Mouse (Mus musculus) urinary bladder, postnatal 36 days (tissue): ENCODE results near the gene Camk1d.
"Not testable (repeated sequence)": the region's sequence is repeated elsewhere in the genome, so short reads cannot be mapped to it uniquely, and the experiment has no call there.

Source experiments
- DNase-seq, 2 experiments: peaks; one replicate each; pipeline ENCODE4 v3.0.0; 2022; ENCODE audit warnings: low spot score in 2 of 2, mixed read lengths in 1 of 2

Camk1d gene

DNA sequence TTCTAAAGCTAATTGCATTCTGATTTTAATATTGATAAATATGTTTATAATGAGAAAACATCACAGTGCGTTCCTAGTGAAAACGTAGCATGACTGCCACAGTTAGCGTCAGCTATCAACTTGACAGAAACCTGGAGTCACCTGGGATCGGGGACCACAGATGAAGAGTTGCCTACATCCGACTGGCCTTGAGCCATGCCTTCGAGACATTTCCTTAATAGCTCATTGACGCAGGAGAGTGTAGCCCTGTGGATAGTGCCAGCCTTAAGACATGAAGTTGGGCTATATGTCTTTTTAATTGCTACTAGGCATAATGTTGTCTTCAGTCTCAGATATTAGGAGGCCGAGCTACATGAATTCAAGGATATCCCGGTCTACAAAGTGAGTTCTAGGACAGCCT lies 315.8 kb downstream of the Camk1d start:
- DNase-seq = no peak

- no peak for DNase-seq
Observed at GRCm38 (mm10) chr2:5398043-5398442, 316.3 kb downstream of the Camk1d start.

DNA sequence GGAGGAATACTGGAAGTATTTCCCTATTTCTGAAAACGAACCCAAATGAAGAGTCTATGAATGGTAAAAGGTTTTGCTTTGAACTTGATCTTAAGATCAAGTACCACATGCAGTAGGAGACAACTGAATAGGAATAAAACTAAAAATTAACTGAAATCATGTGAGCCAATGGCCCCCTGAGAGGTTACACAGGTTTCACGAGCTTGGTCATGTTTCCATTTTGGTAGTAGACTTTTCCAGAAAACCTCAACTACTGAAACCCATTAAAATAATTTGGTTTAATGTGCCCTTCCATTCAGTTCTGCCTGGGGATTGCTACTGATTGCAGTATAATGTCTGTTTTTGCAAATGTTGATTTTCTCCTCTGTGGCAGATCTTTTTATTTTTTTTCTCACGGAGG lies 316.8 kb downstream of the Camk1d start:
- no peak for DNase-seq

DNA sequence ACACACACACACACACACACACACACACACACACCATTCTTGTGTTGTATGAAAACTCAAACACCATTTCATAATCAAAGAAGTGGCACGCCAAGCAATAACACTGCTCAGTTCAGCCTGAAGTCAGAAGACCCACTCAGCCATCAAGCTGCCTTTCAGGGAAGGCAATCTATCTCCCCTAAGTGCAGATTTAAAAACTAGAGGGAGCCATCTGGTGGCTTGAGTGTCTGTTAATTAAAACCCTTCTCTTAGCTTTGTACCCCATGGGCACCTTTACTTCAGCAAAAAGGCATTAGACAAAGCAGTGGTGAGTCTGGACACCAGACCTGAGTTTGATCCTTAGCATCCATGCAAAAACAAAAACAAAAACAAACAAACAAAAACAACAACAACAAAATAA lies 317.9 kb downstream of the Camk1d start:
- DNase-seq = no peak

- no peak for DNase-seq
Observed at GRCm38 (mm10) chr2:5395873-5396272, 318.4 kb downstream of the Camk1d start.

DNA sequence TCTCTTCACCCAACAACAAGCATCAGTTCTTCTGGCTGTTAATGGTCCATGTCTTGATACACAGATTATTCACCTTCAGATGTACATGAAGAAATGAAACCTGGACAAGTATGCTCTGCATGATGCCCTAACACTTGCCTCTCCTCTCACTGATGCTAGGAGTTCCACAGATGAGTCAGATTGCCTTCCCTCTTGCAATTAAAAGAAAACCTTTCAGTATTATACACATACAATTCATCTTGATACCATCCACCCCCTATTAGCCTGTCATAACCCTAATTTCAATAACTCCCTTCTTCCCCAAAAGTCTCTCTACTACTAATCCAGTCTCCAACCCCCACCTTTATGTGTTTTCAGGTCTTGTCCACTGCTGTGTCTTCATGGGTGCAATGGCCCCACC lies 321.4 kb downstream of the Camk1d start:
- DNase-seq = no peak

DNA sequence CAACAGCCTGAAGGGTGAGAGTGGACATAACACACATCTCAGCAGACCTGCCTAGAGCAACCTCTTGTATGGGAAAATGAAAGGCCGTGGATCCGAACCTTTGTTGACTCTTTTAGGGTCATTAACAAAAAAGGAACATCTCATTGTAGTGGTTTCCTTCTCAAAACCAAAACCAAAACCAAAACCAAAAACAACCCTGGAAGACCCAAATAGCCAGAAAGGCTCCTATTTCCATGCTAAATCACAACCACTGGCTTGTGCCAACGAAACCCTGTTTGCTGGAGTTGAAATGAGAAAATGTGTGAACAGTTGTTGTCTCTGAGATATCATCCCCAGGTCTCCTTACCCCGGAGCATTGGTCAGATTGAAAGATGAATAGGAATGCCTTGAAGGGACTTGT lies 321.8 kb downstream of the Camk1d start:
- DNase-seq = no peak

- no peak for DNase-seq
Observed at GRCm38 (mm10) chr2:5388381-5388780, 325.9 kb downstream of the Camk1d start.

DNA sequence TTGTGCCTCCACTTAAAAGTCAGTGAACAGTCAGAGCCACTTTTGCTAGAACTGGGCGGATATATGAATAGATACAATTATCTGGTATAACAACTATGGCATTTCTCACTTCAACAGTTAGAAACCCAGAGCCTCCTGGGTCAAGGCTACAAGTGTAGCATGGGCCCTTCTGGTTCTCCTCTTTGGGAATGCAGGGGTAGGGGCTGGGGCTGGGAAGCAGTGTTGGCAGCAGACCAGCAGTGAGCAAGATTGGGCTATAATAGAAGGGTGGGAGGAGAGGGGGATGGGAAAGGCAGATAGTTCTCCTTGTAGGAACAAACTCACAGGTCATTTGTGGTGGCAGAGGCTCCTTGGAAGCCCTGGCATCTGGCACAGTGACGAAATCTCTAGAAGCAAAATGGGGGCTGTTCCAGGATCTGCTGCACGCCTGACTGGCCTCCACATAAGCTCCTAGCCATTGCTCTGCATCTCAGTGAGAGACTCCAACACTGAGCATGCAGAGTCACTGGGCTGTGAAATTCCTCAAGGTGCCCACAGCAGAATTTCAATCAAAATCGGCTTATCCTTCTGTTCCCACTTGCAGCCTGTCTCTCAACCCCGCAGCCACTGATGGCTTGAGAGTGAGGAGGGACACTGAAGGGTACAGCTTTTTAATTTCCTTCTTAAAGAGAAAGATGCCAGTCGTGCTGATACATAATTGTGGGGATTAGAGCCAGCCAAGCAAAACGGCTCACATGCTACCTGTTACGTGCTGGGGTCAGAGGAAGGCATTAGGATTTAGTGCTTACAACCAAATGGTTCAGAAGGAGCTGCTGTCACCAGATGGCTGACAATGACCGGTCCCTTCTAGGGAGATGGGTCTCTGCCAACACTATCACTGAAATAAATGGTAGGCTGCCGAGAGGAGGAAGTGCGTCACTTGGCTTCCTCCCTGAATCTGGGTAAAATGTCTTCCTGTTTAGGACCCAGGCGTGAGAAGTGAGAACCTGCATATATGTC lies 332.3 kb downstream of the Camk1d start:
- no peak for DNase-seq

DNA sequence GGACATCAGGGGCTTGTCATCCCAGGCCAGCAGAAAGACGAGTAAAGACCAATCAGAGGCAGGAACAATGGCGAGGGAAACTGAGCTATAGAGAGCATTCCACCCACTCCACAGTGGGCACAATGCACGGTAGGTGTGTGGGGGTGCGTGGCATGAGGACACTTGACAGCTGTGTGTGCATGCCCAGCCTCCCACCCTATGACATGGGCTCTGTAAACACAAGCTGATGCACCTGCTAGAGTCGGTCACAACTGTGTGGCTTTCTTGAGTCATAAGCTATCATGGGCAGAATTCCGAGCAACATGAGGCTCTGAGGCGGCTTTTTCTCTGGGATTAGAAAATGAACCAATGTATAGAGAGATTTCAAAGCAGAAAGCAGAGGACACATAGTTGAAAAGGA lies 333.3 kb downstream of the Camk1d start:
- DNase-seq = no peak

GRCm38 (mm10) chr2:5378922-5379321 lies 335.4 kb downstream of the Camk1d start:
- not testable (repeated sequence) for DNase-seq

DNA sequence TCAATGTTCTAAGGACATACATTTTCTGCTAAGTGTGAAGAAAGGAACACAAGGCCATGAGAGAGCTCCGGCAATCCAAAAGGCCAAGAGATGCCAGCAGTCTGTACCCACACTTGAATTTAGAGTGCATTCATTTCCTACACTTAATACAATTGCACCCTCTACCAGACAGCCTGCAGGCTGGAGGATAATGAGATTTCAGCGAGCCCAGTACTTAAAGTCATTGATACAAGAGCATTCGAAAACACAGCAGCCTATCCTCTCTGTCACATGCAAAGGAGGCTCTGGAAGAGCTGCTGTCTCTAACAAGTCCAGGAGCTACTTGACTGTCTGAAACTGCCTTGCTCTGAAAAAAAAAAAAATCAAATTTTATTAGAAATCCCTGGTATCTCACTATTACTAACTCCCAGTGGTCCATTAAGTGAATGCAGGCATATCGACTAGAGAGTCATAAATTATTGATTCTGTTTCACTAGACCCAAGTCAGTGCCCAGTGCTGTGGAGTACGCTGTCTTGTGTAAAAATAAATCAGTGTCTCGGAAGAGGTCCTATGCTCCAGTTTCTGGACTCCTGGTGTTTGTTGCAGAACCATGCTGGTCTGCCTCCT lies 336.1 kb downstream of the Camk1d start:
- DNase-seq = no peak

DNA sequence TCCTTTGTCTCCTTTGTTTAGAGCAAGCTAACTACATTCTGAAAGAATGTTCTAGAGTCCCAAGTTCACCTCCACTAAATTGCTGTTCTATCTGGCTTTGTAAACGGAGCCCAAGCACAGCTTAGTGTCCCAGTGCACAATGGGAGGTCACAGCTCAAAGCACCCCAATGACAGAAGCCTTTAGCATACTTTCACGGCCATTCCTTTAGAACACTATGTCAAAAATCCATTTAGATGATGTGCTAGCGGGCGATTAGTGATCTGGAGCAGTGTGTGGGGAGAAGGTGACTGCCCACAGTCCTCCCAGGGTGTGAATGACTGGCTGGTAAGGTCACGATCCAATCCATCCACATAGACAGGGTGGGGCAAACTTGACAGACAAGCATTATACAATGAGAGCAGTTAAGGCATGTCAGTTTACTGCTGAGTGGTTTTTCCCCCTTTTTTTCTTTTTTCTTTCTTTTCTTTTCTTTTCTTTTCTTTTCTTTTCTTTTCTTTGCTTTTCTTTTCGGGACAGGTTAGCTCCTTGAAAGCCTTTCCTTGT lies 341.4 kb downstream of the Camk1d start:
- no peak for DNase-seq

DNA sequence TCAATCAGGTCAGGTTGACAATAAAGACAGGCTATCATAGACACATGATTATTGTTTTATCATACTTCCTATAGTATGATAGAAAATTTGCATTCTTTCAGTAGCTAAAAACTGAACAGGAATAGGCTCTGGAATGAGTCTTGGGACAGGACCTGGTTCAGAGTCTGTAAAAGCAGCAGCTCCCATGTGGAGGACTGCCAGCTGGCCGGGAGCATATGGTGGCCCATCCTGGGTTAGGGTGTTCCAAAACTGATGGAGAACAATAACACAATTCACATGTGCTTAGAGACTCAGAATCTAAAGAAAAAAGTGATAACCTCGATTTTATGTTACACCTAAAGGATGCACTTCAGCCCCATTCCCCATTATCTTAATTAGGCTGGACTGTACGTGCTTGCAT lies 343.0 kb downstream of the Camk1d start:
- DNase-seq = no peak

- DNase-seq = no peak
Observed at GRCm38 (mm10) chr2:5370591-5370990, 343.7 kb downstream of the Camk1d start.

DNA sequence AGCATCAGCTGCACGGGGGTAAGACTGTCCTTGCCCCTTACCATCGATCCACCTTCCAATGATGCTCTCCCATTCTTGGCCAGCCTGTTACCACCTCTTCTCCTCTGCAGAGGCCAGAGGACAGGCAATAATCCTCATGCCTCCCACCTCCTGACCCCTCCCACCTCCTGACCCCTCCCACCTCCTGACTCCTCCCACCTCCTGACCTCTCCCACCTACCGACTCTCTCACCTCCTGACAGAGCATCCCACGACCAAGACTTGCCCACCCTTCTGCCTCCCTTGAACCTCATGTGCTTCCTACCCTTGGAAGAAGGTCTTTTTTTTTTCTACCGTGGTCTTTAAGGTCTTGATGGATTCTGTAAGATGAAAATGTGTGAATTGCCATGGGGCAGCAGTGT lies 350.5 kb downstream of the Camk1d start:
- DNase-seq = no peak

DNA sequence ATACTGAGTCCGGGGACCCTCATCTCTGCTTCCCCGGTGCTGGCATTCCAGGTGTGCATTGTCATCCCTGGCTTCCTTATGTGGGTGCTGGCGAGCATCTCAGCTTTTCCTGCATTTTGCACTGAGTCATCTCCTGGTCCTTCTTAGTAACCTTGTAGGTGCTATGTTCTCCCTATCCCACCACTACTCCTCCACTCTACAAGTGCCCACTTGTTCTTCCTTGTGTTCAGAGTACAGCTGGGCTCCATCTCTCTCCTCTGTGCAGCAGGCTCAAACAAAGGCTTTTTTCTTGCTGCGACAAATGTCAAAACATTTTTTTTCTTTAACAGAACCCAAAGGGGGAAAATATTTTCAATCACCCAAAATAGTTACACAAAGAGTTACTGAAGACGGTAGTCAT lies 356.3 kb downstream of the Camk1d start:
- no peak for DNase-seq

GRCm38 (mm10) chr2:5357056-5357455 lies 357.3 kb downstream of the Camk1d start:
- DNase-seq = no peak

GRCm38 (mm10) chr2:5352821-5353522 lies 361.3 kb downstream of the Camk1d start:
- no peak for DNase-seq

- DNase-seq = no peak
Observed at GRCm38 (mm10) chr2:5345344-5345743, 369.0 kb downstream of the Camk1d start.

GRCm38 (mm10) chr2:5327533-5328250 lies 386.6 kb downstream of the Camk1d start:
- DNase-seq = no peak

DNA sequence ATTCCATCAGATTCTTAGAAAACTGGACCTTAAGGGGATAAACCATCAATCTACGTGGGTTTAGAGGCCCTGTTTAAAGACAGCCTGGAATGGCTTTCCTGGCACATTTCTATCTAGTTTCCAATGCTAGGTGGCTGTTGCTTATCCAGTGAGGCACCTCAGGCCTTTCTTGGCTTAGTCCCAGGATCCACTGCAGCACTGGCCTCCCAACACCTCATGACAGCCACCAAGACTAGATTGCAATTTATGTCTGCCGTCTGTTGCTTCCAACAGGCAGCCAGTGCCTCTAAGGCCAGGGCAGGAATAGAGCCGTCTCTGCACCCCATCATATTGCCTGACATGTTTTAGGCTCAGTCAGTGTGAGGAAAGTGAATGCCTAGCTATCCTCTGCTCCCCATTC lies 389.5 kb downstream of the Camk1d start:
- DNase-seq = no peak
